Mouse (Mus musculus) G1E (cell line): ENCODE results near the gene Ap3d1. TPM values are rescaled to one million over a fixed set of nuclear protein-coding genes. Genes with fewer than 3 reads are reported as not detected.

Source experiments
- ATAC-seq: 2 replicates; pipeline ENCODE4 v1.8.0; 2016; ENCODE audit warnings: mild to moderate bottlenecking; ENCODE audit not compliant: insufficient number of reproducible peaks, poor library complexity, low FRiP score, severe bottlenecking; ENCODE audit errors: extremely low read depth
- DNase-seq: peaks from one replicate; pipeline ENCODE4 v3.0.0; 2012; ENCODE audit warnings: low spot score
- H3K27me3 ChIP-seq: 2 replicates; pipeline ENCODE4 v1.6.1; 2012; ENCODE audit warnings: mild to moderate bottlenecking, low read length, inconsistent platforms; ENCODE audit not compliant: insufficient read depth
- H3K36me3 ChIP-seq: replicated peaks from 2 replicates; pipeline ENCODE3; 2012; ENCODE audit warnings: mild to moderate bottlenecking, inconsistent platforms
- H3K4me1 ChIP-seq: 2 replicates; pipeline ENCODE4 v1.6.1; 2012; ENCODE audit warnings: low read depth, low read length, inconsistent platforms, mixed read lengths; ENCODE audit not compliant: insufficient read depth
- H3K4me3 ChIP-seq: 2 replicates; pipeline ENCODE4 v1.5.1; 2012; ENCODE audit warnings: low read depth, mild to moderate bottlenecking, inconsistent platforms, low read length, moderate library complexity, mixed read lengths
- H3K9me3 ChIP-seq: replicated peaks from 2 replicates; pipeline ENCODE4 v1.6.1; 2012; ENCODE audit warnings: inconsistent platforms
- CTCF ChIP-seq: IDR thresholded peaks from 2 replicates; pipeline ENCODE4 v1.5.1; 2012; ENCODE audit warnings: low read depth, low read length, inconsistent platforms, mixed read lengths
- GATA1 ChIP-seq: IDR thresholded peaks from 2 replicates; pipeline ENCODE4 v1.6.1; 2012; ENCODE audit warnings: borderline replicate concordance, low read length, inconsistent platforms, mixed read lengths
- GATA2 ChIP-seq: IDR thresholded peaks from 2 replicates; pipeline ENCODE4 v1.6.1; 2012; ENCODE audit warnings: low read depth, low read length, inconsistent platforms, borderline replicate concordance
- POLR2AphosphoS5 ChIP-seq: IDR thresholded peaks from 2 replicates; pipeline ENCODE4 v1.6.1; 2012; ENCODE audit warnings: low read depth, low read length, inconsistent platforms; ENCODE audit not compliant: insufficient replicate concordance
- TAL1 ChIP-seq: conservative IDR thresholded peaks from 2 replicates; pipeline ENCODE4 v1.6.1; 2012; ENCODE audit warnings: low read depth, low read length, inconsistent platforms, mixed read lengths
- polyA plus RNA-seq: library from polyadenylated mRNA; stranded (reverse); fragments of >175 nt; gene quantifications from 2 replicates; pipeline ENCODE4 v1.2.3, GENCODE M21; 2012
- total RNA-seq, 2 experiments: library from RNA; stranded (forward) in 1 of 2; stranded (reverse) in 1 of 2; fragments of 200-1000 nt in 1 of 2; fragments of >200 nt in 1 of 2; fragmentation: Nextera tagmentation in 1 of 2; gene quantifications; 2 replicates each; pipeline ENCODE4 v1.2.3; 2014 to 2017

Gene Ap3d1
- total and polyA plus RNA-seq, 3 experiments: 39.4 to 133 (median 72.3) TPM

DNA sequence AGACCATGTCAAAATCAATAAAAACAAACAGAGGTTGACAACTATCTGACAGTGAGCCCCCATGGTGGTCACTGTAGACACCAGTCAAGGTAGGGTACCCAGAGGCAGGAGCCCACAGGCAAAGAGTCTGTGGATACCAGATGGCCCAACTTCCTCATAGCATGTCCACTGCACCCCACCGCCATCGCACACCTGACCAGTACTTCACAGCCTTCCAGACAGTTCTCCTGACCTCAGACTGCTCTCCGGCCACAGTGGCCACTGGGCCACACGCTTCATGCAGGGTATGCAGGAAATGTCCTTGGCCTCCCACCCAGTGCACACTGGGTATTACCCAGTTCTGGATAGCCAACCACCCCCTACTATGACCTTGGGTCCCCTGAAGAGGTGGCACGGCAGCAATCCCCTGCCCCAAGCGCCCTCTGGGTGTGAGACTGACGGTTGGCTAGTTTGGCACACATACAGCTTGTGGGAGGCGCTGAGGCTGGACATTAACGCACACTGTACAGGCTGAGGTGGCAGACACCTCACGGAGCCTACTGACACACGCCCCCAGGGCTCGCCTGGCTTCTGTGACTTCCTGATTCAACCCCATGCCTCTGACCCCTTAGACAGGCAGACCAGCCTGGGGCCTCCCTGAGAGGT, 48.5 kb downstream of the Ap3d1 start:
- ATAC-seq (no peak), DNase-seq (no peak)
- Histone ChIP-seq H3K9me3 (no peaks in the 10 kb centered on the region), H3K27me3 (no peaks in the 10 kb centered on the region), H3K36me3 (peaks cover 92% of the 10 kb centered on the region), H3K4me3 (peak overlapping the region; percentile 39; the same call in 1 of the 2 replicates), H3K4me1 (peaks cover 93% of the 10 kb centered on the region)
- no peak for TF ChIP-seq TAL1
- TF ChIP-seq POLR2AphosphoS5: no peak
- no peak for TF ChIP-seq GATA1
- no peak for TF ChIP-seq GATA2
- no peak for TF ChIP-seq CTCF

DNA sequence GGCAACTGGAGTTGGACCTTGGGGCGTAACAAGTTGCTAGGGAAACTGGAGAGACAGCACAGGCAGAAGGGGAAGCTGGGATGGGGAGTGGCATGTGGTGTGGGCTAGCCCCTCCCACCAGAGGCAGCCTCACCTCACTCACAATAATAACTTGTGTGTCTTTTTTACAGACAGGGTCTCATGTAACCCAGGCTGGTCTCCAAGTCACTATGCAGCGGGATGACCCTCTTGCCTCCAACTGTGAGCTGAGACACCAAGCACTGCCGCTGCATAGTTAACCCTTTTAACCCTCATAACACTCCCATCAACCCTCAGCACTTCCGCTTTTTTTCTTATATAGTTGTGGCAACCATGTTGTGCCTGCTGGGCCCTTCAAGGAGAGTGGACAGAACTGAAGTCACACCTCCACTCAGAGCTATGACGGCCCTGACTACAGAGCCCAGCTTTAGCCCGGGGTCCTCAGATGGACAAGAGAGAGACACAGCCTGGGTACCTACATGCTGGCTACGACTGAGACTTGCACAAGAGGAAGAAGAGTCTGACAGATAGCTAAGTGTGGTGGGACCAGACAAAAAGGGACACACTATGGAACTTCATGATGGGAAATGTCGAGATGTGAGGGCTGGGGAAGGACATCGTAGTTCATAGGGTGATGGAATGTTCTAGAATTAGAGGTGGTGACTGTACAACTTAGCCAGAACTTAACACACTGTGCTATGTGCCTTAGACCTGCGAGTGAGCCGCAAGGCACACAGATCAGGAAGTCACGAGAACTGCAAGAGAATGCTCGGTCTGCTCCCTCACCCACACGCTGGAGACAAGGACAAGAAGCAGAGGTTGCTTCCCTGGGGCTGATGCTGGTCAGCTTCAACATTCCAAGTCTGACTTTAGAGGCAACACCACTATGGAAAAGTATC, 49.6 kb downstream of the Ap3d1 start:
- Histone ChIP-seq H3K36me3 (peaks cover 94% of the 10 kb centered on the region), H3K27me3 (no peaks in the 10 kb centered on the region), H3K4me3 (peak overlapping the region; percentile 40; the same call in 1 of the 2 replicates), H3K4me1 (peaks cover 82% of the 10 kb centered on the region), H3K9me3 (no peaks in the 10 kb centered on the region)
- ATAC-seq (peak; percentile 17; the same call in 1 of the 2 replicates), DNase-seq (no peak)
- TF ChIP-seq GATA1 (no peak), TAL1 (no peak), POLR2AphosphoS5 (no peak), GATA2 (no peak), CTCF (no peak)

DNA sequence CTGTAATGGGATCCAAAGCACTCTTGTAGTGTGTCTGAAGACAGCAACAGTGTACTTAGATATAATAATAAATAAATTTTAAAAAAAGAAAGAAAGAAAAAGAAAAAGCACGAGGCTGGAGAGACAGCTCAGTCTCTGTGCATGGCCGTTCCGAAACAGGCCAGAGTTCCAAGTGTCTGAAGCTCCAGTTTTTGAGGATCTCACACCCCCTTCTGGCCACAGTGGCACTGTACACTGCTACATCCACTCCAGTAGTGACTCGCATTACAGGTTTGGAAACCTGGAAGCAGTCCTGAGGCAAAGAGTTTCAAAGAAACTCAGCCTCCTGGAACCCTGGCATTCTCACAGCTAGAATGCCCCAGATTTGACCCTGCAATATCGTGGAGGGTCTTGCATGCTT, 54.2 kb downstream of the Ap3d1 start:
- TF ChIP-seq POLR2AphosphoS5 (no peak), GATA2 (no peak), CTCF (no peak), GATA1 (no peak), TAL1 (no peak)
- no peak for DNase-seq
- Histone ChIP-seq H3K36me3 (peaks cover 97% of the 10 kb centered on the region), H3K4me3 (no peak overlapping the region), H3K4me1 (peaks cover 83% of the 10 kb centered on the region), H3K9me3 (no peaks in the 10 kb centered on the region), H3K27me3 (no peaks in the 10 kb centered on the region)
- ATAC-seq: no peak

DNA sequence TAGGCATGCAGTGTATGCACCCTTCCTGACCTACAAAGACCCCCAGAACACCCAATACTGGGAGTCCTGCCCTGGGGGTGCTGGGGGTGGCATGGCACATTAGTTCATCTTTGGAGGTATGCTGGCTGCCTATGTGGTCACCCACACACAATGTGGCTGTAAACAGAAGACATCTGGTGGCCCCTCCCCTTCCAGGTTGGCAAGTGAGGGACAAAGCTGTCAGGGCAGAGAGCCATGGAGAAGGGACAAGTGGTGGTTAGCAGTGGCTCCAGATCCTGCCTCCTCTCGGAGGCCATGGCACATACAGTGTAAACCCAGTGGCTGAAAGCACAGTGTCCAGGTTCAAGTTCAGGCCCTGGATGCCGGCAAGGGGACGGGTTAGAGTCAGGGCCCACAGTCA, 55.4 kb downstream of the Ap3d1 start:
- no peaks in the 10 kb centered on the region for H3K9me3 ChIP-seq
- no peak for TF ChIP-seq POLR2AphosphoS5
- TF ChIP-seq GATA1: no peak
- TF ChIP-seq TAL1: no peak
- no peak for TF ChIP-seq GATA2
- TF ChIP-seq CTCF: no peak
- no peak overlapping the region for H3K4me3 ChIP-seq
- DNase-seq: no peak
- no peaks in the 10 kb centered on the region for H3K27me3 ChIP-seq
- H3K4me1 ChIP-seq: peaks cover 72% of the 10 kb centered on the region
- no peak for ATAC-seq
- peaks cover 93% of the 10 kb centered on the region for H3K36me3 ChIP-seq

DNA sequence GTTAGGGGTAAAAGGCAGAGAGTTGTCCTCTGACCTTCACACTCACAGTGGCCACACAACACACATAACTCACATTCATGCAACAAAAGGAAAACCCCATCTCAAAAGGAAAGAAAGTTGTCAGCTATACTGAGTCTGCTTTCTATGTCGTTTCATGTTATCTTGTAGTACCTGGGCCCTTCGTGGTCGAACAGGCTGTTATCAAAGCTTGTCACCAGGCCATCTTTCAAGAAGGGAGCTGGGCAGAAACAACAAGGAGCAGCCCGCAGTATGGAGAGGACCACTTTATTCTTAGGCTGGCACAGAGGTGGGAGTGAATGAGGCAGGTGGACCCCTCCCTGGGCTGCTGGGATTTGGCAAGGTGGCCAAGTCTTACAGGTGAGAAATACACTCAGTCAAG, 57.1 kb downstream of the Ap3d1 start:
- TF ChIP-seq GATA2 (no peak), TAL1 (peak; percentile 71)
- peaks cover 78% of the 10 kb centered on the region for H3K36me3 ChIP-seq
- ATAC-seq: peak; percentile 52
- H3K4me3 ChIP-seq: peak overlapping the region; percentile 10; the same call in 1 of the 2 replicates
- no peaks in the 10 kb centered on the region for H3K27me3 ChIP-seq
- H3K9me3 ChIP-seq: no peaks in the 10 kb centered on the region
- DNase-seq: no peak
- peaks cover 63% of the 10 kb centered on the region for H3K4me1 ChIP-seq

DNA sequence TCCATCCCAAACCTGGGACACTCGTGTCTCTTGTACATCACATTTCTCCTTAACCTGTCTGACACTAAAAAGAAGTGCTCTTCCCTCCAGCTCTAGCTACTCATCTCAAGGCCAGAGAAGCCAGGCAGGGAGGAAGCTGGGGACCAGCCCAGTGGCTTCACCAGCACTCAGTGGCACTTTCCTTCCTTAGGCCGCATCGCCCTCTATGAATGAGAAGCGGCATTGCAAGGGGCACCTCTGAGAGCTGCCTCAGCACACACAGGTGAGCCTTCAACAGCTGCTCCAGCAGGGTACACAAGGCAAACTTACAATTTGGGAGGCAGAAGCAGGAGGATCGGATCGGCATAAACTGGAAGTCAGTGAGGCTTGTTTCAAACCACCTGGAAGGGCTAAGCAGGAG, 57.9 kb downstream of the Ap3d1 start:
- Histone ChIP-seq H3K4me1 (peaks cover 63% of the 10 kb centered on the region), H3K36me3 (peaks cover 72% of the 10 kb centered on the region), H3K4me3 (no peak overlapping the region; the same call in 1 of the 2 replicates), H3K9me3 (no peaks in the 10 kb centered on the region), H3K27me3 (no peaks in the 10 kb centered on the region)
- TF ChIP-seq TAL1 (no peak), CTCF (peak; percentile 67)
- DNase-seq (no peak), ATAC-seq (no peak)
